In the genomic region with DNA sequence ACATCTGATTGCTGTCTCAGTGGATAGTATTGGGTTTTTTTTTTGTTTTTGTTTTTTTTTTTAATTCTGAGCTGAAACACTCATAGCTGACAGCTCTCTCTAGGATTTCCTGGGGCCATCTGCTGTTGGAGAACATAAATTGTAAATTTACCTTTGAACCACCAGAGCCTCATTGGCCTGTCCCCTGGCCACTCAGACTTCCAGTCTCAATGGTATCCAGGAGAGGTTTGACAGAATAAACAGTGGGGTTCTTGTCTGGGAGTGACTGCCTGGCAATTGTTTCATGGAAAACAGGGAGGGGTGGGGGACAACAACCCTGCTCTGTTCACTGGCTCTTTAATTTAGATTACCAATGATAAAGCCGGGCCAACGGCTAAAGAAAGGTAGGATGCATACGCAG, we compare ENCODE assay signal across 21 mouse cellular contexts.
A peak's percentile ranks its signal among the peaks of the same experiment; 100 is the strongest.
DNase-seq lines count a peak whose midpoint lies in the region; ATAC-seq and TF ChIP-seq lines count a peak whose summit lies in the region.
"Had no signal": no experiment of that assay in that cellular context is flagged by ENCODE, and none has a peak within 500 bp of the region (broad histone marks: within the 10 kb centered on the region; RNA-seq: fewer than 3 reads in every experiment).

No protein-coding gene starts in this region.

- DNase-seq in embryo, embryonic 10.5 days (ENCODE audit: low spot score) = peak; percentile 19
- DNase-seq in embryo, embryonic 9.5 days (ENCODE audit: extremely low spot score) = no peak
- no peak for DNase-seq in layer of hippocampus, adult 2 months (ENCODE audit: low spot score in 2 of 2)
- DNase-seq in layer of hippocampus, adult 8-10 months (ENCODE audit: low spot score in 2 of 2) = no peak
- DNase-seq in neural tube, embryonic 11.5 days (ENCODE audit: low spot score) = no peak
- no peak for DNase-seq in neural tube, embryonic 10.5 days (ENCODE audit: extremely low spot score, low spot score)
- peak; percentile 13 for DNase-seq in yolk sac, embryonic 10.5 days (ENCODE audit: low spot score)
- no peak for DNase-seq in left cerebral cortex, postnatal 4 days
- DNase-seq: adrenal gland, postnatal 14 days; B cell, adult 2 months; cerebellum, postnatal 36 days; gastrocnemius, postnatal 25 days; heart, postnatal 10 days; lung, postnatal 10 days; right cerebral cortex, postnatal 14 days; thymus, postnatal 14 days had no signal

- H3K4me3 ChIP-seq in layer of hippocampus, adult 2 months = no peak overlapping the region
- H3K4me3 ChIP-seq in neural tube, embryonic 11.5 days (ENCODE audit: low read depth, low read length) = peak overlapping the region; percentile 12; the same call in 1 of the 2 replicates
- H3K4me3 ChIP-seq: embryonic facial prominence, embryonic 13.5 days; heart, embryonic 10.5 days; limb, embryonic 10.5 days; liver, embryonic 12.5 days; megakaryocyte, embryonic 14.5 days had no signal

- H3K4me1 ChIP-seq in neural tube, embryonic 11.5 days (ENCODE audit: control insufficient read depth, insufficient read depth, low read length) = peaks cover 13% of the 10 kb centered on the region
- H3K4me1 ChIP-seq: liver, embryonic 12.5 days had no signal

- ATAC-seq in neural tube, embryonic 11.5 days (ENCODE audit: insufficient read depth, low FRiP score, low TSS enrichment) = peak; percentile 71; the same call in 1 of the 2 replicates
- ATAC-seq: liver, embryonic 12.5 days had no signal

- WGBS in neural tube, embryonic 11.5 days = 45% methylated on average over 3 of the region's 3 CpGs

- no peak for TF ChIP-seq CTCF in layer of hippocampus, adult 2 months (conservative IDR thresholded peaks at IDR 0.05)

- H3K36me3 ChIP-seq in neural tube, embryonic 11.5 days (ENCODE audit: control insufficient read depth, insufficient read depth, low read length) = no peaks in the 10 kb centered on the region
- H3K36me3 ChIP-seq: embryonic facial prominence, embryonic 13.5 days; heart, embryonic 10.5 days; limb, embryonic 10.5 days; liver, embryonic 12.5 days had no signal

- intact Hi-C loops in left cerebral cortex, postnatal 4 days (cut with DNase I) = loop anchor here (10.0 kb wide), 1 partner anchor 53 kb away; no protein-coding TSS in a partner anchor

- H3K4me2 ChIP-seq in neural tube, embryonic 11.5 days (ENCODE audit: low read depth) = peak overlapping the region; percentile 33
- H3K4me2 ChIP-seq: embryonic facial prominence, embryonic 13.5 days; liver, embryonic 12.5 days had no signal

- H3K9ac ChIP-seq in neural tube, embryonic 11.5 days (ENCODE audit: low read length) = peak overlapping the region; percentile 29; the same call in 1 of the 2 replicates
- H3K9ac ChIP-seq: embryonic facial prominence, embryonic 13.5 days; liver, embryonic 12.5 days had no signal

- H3K27ac ChIP-seq in layer of hippocampus, adult 2 months = peak overlapping the region; percentile 52
- peak overlapping the region; percentile 47 for H3K27ac ChIP-seq in neural tube, embryonic 11.5 days (ENCODE audit: low read depth, low read length)
- H3K27ac ChIP-seq: embryonic facial prominence, embryonic 13.5 days; heart, embryonic 10.5 days; limb, embryonic 10.5 days; liver, embryonic 12.5 days had no signal

- H3K9me3 ChIP-seq in neural tube, embryonic 11.5 days (ENCODE audit: control insufficient read depth, low read length) = no peaks in the 10 kb centered on the region
- H3K9me3 ChIP-seq: embryonic facial prominence, embryonic 13.5 days; heart, embryonic 10.5 days; limb, embryonic 10.5 days; liver, embryonic 12.5 days had no signal

- no peaks in the 10 kb centered on the region for H3K27me3 ChIP-seq in neural tube, embryonic 11.5 days (ENCODE audit: control insufficient read depth, insufficient read depth, low read length)
- H3K27me3 ChIP-seq: liver, embryonic 12.5 days had no signal

Comparison
In these comparisons a context has a peak if more than half of its experiments do, and no peak if none do; other contexts are left out.
1. DNase-seq: peak in embryo, embryonic 10.5 days (single experiment) and yolk sac, embryonic 10.5 days (single experiment); none in embryo, embryonic 9.5 days (single experiment), layer of hippocampus, adult 2 months (0 of 2), layer of hippocampus, adult 8-10 months (0 of 2), neural tube, embryonic 11.5 days (single experiment), neural tube, embryonic 10.5 days (single experiment) and left cerebral cortex, postnatal 4 days (single experiment).